Mouse (Mus musculus): ENCODE results near the gene Cxcr5. TPM values are rescaled to one million over a fixed set of nuclear protein-coding genes. Genes with fewer than 3 reads are reported as not detected.

Gene Cxcr5
- polyA plus RNA-seq, 1 experiment from 2014 or later = 0.05 TPM

DNA sequence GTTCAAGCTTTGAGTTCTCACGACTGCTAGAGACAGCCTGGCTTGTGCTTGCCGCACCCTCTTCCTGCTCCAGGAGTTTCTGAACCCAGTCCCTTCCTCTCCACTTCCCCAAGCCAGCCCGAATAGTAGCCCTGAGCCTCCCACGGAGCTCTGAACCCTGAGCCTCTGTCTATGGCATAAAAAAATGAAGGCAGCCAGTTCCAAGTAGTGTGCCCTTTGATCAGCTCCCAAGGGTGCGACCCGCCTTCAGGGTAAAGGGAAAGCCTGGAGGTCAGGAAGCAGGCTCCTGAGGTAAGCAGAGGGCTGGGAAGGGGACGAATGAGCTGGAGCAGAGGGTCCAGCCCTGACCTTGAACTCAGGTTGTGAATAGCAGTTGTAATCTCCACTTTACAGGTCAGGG is 93.5 kb downstream of the Cxcr5 start:
- WGBS = 67% methylated on average over 7 of the region's 7 CpGs
- Histone ChIP-seq H3K9me3 (no peaks in the 10 kb centered on the region), H3K27ac (no peak overlapping the region), H3K27me3 (ENCODE audit: poor library complexity, severe bottlenecking) (no peaks in the 10 kb centered on the region), H3K36me3 (replicated peaks) (no peaks in the 10 kb centered on the region), H3K4me3 (no peak overlapping the region), H3K4me1 (peaks cover 16% of the 10 kb centered on the region)
- DNase-seq (ENCODE audit: extremely low spot score, low spot score) = no peak

DNA sequence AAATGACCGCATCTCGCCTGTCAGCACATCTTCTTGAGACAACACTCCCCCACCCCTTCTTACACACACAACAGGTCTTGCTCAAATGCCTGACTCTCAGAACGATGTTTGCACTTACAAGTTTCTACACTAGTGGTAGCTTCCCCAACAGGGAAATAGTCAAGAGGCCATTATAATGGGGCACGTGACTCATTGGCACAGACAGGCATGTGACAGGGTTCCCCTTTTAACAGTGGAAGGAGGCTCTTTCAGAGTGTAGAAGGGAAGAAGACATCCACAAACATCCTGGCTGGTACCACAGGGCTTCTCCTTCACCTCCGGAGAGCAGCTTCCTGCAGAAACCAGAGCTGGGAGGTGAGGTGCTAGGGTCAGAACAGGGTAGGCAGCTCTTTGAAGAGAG is 99.7 kb downstream of the Cxcr5 start:
- Histone ChIP-seq H3K36me3 (replicated peaks) (no peaks in the 10 kb centered on the region), H3K4me3 (no peak overlapping the region), H3K27ac (no peak overlapping the region), H3K4me1 (peaks cover 14% of the 10 kb centered on the region), H3K9me3 (no peaks in the 10 kb centered on the region), H3K27me3 (ENCODE audit: poor library complexity, severe bottlenecking) (peaks cover 6% of the 10 kb centered on the region; the same call in 1 of the 2 replicates)
- WGBS = 85% methylated on average over 5 of the region's 5 CpGs
- no peak for DNase-seq (ENCODE audit: extremely low spot score, low spot score)

Other genes starting within 250 kb of the Cxcr5 start
- gene C2cd2l, start 241.6 kb downstream of the Cxcr5 start, polyA plus RNA-seq (2016; fragmentation: Nextera tagmentation; extraction: Ambion mirVana) = 8.3 and 8.7 TPM in 2 replicates
- gene Dpagt1, start 235.9 kb downstream of the Cxcr5 start, polyA plus RNA-seq (2016; fragmentation: Nextera tagmentation; extraction: Ambion mirVana) = 48.0 and 49.3 TPM in 2 replicates
- 524 and 528 TPM in 2 replicates for gene H2afx, start 227.2 kb downstream of the Cxcr5 start, polyA plus RNA-seq (2016; fragmentation: Nextera tagmentation; extraction: Ambion mirVana)
- gene Hmbs, start 217.6 kb downstream of the Cxcr5 start, polyA plus RNA-seq (2016; fragmentation: Nextera tagmentation; extraction: Ambion mirVana) = 196 and 210 TPM in 2 replicates
- 29.0 and 32.3 TPM in 2 replicates for gene Vps11, start 200.2 kb downstream of the Cxcr5 start, polyA plus RNA-seq (2016; fragmentation: Nextera tagmentation; extraction: Ambion mirVana)
- 38.7 and 43.7 TPM in 2 replicates for gene Hyou1, start 182.4 kb downstream of the Cxcr5 start, polyA plus RNA-seq (2016; fragmentation: Nextera tagmentation; extraction: Ambion mirVana)
- 18.8 and 19.4 TPM in 2 replicates for gene Slc37a4, start 165.0 kb downstream of the Cxcr5 start, polyA plus RNA-seq (2016; fragmentation: Nextera tagmentation; extraction: Ambion mirVana)
- gene Rps25, start 154.7 kb downstream of the Cxcr5 start, polyA plus RNA-seq (2016; fragmentation: Nextera tagmentation; extraction: Ambion mirVana) = 2,069 and 2,211 TPM in 2 replicates
- 181 and 189 TPM in 2 replicates for gene Trappc4, start 154.3 kb downstream of the Cxcr5 start, polyA plus RNA-seq (2016; fragmentation: Nextera tagmentation; extraction: Ambion mirVana)
- 25.6 and 26.1 TPM in 2 replicates for gene Ccdc84, start 143.3 kb downstream of the Cxcr5 start, polyA plus RNA-seq (2016; fragmentation: Nextera tagmentation; extraction: Ambion mirVana)
- not detected in 2 replicates for gene Foxr1, start 120.7 kb downstream of the Cxcr5 start, polyA plus RNA-seq (2016; fragmentation: Nextera tagmentation; extraction: Ambion mirVana)
- not detected in 2 replicates for gene Upk2, start 106.9 kb downstream of the Cxcr5 start, polyA plus RNA-seq (2016; fragmentation: Nextera tagmentation; extraction: Ambion mirVana)
- 3.9 and 5.0 TPM in 2 replicates for gene Bcl9l, start 79.1 kb downstream of the Cxcr5 start, polyA plus RNA-seq (2016; fragmentation: Nextera tagmentation; extraction: Ambion mirVana)
- gene Ddx6, start 43.0 kb upstream of the Cxcr5 start, polyA plus RNA-seq (2016; fragmentation: Nextera tagmentation; extraction: Ambion mirVana) = 20.3 and 21.0 TPM in 2 replicates
- not detected in 2 replicates for gene Treh, start 111.4 kb upstream of the Cxcr5 start, polyA plus RNA-seq (2016; fragmentation: Nextera tagmentation; extraction: Ambion mirVana)
- 37.8 and 44.7 TPM in 2 replicates for gene Phldb1, start 173.3 kb upstream of the Cxcr5 start, polyA plus RNA-seq (2016; fragmentation: Nextera tagmentation; extraction: Ambion mirVana)
- 159 and 168 TPM in 2 replicates for gene Arcn1, start 206.0 kb upstream of the Cxcr5 start, polyA plus RNA-seq (2016; fragmentation: Nextera tagmentation; extraction: Ambion mirVana)
- 110 TPM in 2 replicates for gene Ift46, start 206.0 kb upstream of the Cxcr5 start, polyA plus RNA-seq (2016; fragmentation: Nextera tagmentation; extraction: Ambion mirVana)
- 2.1 and 3.0 TPM in 2 replicates for gene Tmem25, start 237.4 kb upstream of the Cxcr5 start, polyA plus RNA-seq (2016; fragmentation: Nextera tagmentation; extraction: Ambion mirVana)
- not detected in 2 replicates for gene Ttc36, start 241.2 kb upstream of the Cxcr5 start, polyA plus RNA-seq (2016; fragmentation: Nextera tagmentation; extraction: Ambion mirVana)